Mouse (Mus musculus) thymus, postnatal 4 days (tissue): Measurements from ENCODE around the gene Tipin.

Experiments
- DNase-seq: peaks from one replicate; pipeline ENCODE4 v3.0.0; 2021

The Tipin gene

GRCm38 (mm10) chr9:64349490-64349889, 68.1 kb downstream of the Tipin start:
- DNase-seq = no peak

- DNase-seq = peak; percentile 47
Measured at GRCm38 (mm10) chr9:64351191-64351590, 69.8 kb downstream of the Tipin start.
